Mouse (Mus musculus) heart, postnatal 0 days (tissue): ENCODE measurements at regions not wholly inside any gene's neighbourhood (a gene's known extent, or its start where the extent isn't known, plus 50 kb on each side); places are given as distances from the start of the nearest gene placed in this dataset.

Experiments
- ATAC-seq: fragments of 200-750 bp; cut with Nextera tagmentation; 2 replicates; pipeline ENCODE4 v1.8.0; 2017; ENCODE audit warnings: low read depth, moderate number of reproducible peaks, moderate library complexity; ENCODE audit not compliant: insufficient read depth
- DNase-seq: peaks from one replicate; pipeline ENCODE4 v3.0.0-alpha.2; 2016; ENCODE audit warnings: low spot score
- H3K27ac ChIP-seq: fragments of 300-500 bp; sonication (generic); 2 replicates; pipeline ENCODE4 v1.5.1; 2014; ENCODE audit warnings: low read depth, mild to moderate bottlenecking
- H3K27me3 ChIP-seq: fragments of 300-500 bp; sonication (generic); 2 replicates; pipeline ENCODE4 v1.6.1; 2014; ENCODE audit warnings: low read length, mixed read lengths; ENCODE audit not compliant: control insufficient read depth, insufficient read depth
- H3K36me3 ChIP-seq: fragments of 300-500 bp; sonication (generic); replicated peaks from 2 replicates; pipeline ENCODE4 v1.6.1; 2014; ENCODE audit warnings: low read length, mixed read lengths; ENCODE audit not compliant: control insufficient read depth, insufficient read depth
- H3K4me1 ChIP-seq: fragments of 300-500 bp; sonication (generic); 2 replicates; pipeline ENCODE4 v1.6.1; 2014; ENCODE audit warnings: antibody characterized with exemption; ENCODE audit not compliant: control insufficient read depth, insufficient read depth
- H3K4me2 ChIP-seq: fragments of 300-500 bp; sonication (generic); 2 replicates; pipeline ENCODE4 v1.6.1; 2014; ENCODE audit warnings: low read depth, mild to moderate bottlenecking, low read length, moderate library complexity
- H3K4me3 ChIP-seq: fragments of 300-500 bp; sonication (generic); 2 replicates; pipeline ENCODE4 v1.5.1; 2014; ENCODE audit warnings: low read depth, low read length
- H3K9ac ChIP-seq: fragments of 300-500 bp; sonication (generic); replicated peaks from 2 replicates; pipeline ENCODE4 v1.6.1; 2014; ENCODE audit warnings: low read depth, low read length, mixed read lengths
- H3K9me3 ChIP-seq: fragments of 300-500 bp; sonication (generic); replicated peaks from 2 replicates; pipeline ENCODE4 v1.6.1; 2016; ENCODE audit warnings: low read length; ENCODE audit not compliant: control insufficient read depth
- CTCF ChIP-seq: IDR thresholded peaks from 2 replicates; pipeline ENCODE4 v1.5.1; 2016; ENCODE audit warnings: antibody characterized with exemption, control low read depth, low read depth
- EP300 ChIP-seq: IDR thresholded peaks from 2 replicates; pipeline ENCODE4 v1.6.1; 2016; ENCODE audit warnings: antibody characterized with exemption, low read depth
- WGBS: fragments of 180-500 bp; shearing (Covaris S2); extraction: QIAGEN DNeasy Blood & Tissue Kit; methylation state at CpG from one replicate; pipeline ENCODE4 v1.1.7; 2014; 5-methylcytosine and 5-hydroxymethylcytosine counted together

DNA sequence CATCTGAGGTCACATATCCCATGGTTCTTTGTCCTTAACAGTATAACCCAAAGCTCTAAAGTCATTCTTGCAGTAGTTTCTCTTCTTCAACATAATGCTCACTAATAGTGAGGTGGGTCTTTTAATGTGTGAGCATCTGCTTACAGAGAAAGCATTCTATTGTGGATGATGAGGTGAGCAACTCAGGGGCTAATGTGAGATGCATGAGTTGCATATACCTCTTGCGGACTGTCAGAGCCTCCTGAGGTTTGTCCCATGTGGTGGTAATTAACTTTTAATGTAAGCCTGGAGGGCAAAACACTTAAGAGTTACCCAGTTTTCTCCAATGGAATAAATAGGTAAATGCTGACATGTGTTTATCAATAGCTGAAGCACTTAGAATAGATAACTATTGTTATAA lies 334.9 kb upstream of the Defb41 start:
- Histone ChIP-seq H3K9ac (no peak overlapping the region), H3K36me3 (no peaks in the 10 kb centered on the region), H3K4me1 (no peaks in the 10 kb centered on the region), H3K4me3 (no peak overlapping the region), H3K27me3 (no peaks in the 10 kb centered on the region), H3K9me3 (no peaks in the 10 kb centered on the region), H3K27ac (no peak overlapping the region), H3K4me2 (no peak overlapping the region)
- no peak for DNase-seq
- WGBS: 82% methylated on average over 1 of the region's 1 CpGs
- TF ChIP-seq CTCF (no peak), EP300 (no peak)
- ATAC-seq: no peak

- H3K9ac ChIP-seq: no peak overlapping the region
- DNase-seq (no peak), ATAC-seq (no peak)
- TF ChIP-seq CTCF: no peak
- H3K9me3 ChIP-seq: no peaks in the 10 kb centered on the region
- no peak overlapping the region for H3K4me2 ChIP-seq
- H3K27me3 ChIP-seq: no peaks in the 10 kb centered on the region
- H3K4me3 ChIP-seq: no peak overlapping the region
- 80% methylated on average over 4 of the region's 4 CpGs for WGBS
- no peaks in the 10 kb centered on the region for H3K36me3 ChIP-seq
- no peaks in the 10 kb centered on the region for H3K4me1 ChIP-seq
- H3K27ac ChIP-seq: no peak overlapping the region
These were observed 334.0 kb upstream of the Defb41 start for GRCm38 (mm10) chr1:18598908-18599307.

DNA sequence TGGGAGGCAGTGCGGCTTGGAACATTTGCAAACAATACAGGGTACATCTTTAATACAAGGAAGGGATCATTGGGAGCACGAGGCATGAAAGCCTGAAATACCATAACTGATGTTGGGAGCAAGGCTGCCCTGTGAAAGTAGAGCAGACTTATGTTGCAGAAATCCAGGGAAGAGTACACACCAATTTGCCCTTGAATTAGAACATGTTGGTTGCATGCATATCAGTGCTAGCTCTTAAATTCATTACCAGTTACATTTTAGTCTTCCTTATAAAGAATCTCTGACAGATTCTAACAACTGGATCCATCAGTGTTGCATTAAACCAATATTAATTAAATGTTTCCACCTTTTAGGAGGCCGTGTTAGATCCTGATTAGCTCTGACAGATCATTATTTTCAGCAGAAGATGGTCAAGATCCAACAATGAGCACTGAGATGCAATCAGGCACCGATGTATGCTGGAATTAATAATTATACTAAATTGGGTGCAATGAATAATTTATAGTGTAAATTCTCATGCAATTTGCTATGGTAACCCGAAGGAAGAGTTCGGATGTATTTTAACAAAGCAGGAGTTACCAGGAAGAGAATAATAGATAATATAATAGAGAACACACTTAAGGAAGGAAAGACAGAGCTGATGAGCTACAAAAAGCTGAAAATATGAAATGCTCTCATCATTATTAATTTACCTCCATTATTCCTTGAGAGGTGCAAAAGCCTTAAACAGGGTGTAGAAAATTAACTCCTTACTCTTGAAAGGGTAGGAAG lies 318.6 kb upstream of the Defb41 start:
- Histone ChIP-seq H3K27me3 (no peaks in the 10 kb centered on the region), H3K4me3 (no peak overlapping the region), H3K36me3 (no peaks in the 10 kb centered on the region), H3K27ac (no peak overlapping the region), H3K9ac (no peak overlapping the region), H3K4me1 (no peaks in the 10 kb centered on the region), H3K4me2 (no peak overlapping the region), H3K9me3 (no peaks in the 10 kb centered on the region)
- ATAC-seq: no peak
- TF ChIP-seq EP300 (no peak), CTCF (no peak)
- no peak for DNase-seq
- WGBS: 73% methylated on average over 6 of the region's 6 CpGs

DNA sequence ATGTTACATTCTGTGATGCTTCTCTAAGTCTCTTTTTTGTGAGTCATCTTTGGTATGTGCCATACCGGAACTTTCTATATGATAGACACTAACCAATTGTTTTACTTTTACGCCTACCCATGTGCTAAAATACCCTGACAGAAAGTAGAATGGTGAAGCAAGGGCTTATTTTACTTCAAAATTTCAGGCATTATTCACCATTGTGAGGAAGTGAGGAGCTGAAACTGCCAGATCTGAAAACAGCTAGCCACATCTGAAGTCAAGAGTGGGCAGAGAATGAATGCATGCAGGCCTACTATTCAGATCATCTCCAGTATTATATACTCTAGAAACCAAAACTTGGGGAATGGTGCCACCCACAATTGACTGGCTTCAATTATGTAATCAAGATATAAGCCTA lies 313.7 kb upstream of the Defb41 start:
- no peaks in the 10 kb centered on the region for H3K9me3 ChIP-seq
- 81% methylated on average over 2 of the region's 2 CpGs for WGBS
- no peak overlapping the region for H3K4me3 ChIP-seq
- TF ChIP-seq CTCF (no peak), EP300 (no peak)
- H3K27ac ChIP-seq: no peak overlapping the region
- no peaks in the 10 kb centered on the region for H3K36me3 ChIP-seq
- H3K4me1 ChIP-seq: no peaks in the 10 kb centered on the region
- ATAC-seq (no peak), DNase-seq (no peak)
- no peaks in the 10 kb centered on the region for H3K27me3 ChIP-seq
- no peak overlapping the region for H3K4me2 ChIP-seq
- no peak overlapping the region for H3K9ac ChIP-seq

- Histone ChIP-seq H3K9ac (no peak overlapping the region), H3K27ac (no peak overlapping the region), H3K4me2 (no peak overlapping the region), H3K4me1 (no peaks in the 10 kb centered on the region), H3K4me3 (no peak overlapping the region), H3K27me3 (no peaks in the 10 kb centered on the region), H3K9me3 (no peaks in the 10 kb centered on the region), H3K36me3 (no peaks in the 10 kb centered on the region)
- ATAC-seq (no peak), DNase-seq (no peak)
- WGBS: 61% methylated on average over 2 of the region's 2 CpGs
- TF ChIP-seq CTCF (no peak), EP300 (no peak)
These were observed 302.1 kb upstream of the Defb41 start for GRCm38 (mm10) chr1:18567086-18567485.

DNA sequence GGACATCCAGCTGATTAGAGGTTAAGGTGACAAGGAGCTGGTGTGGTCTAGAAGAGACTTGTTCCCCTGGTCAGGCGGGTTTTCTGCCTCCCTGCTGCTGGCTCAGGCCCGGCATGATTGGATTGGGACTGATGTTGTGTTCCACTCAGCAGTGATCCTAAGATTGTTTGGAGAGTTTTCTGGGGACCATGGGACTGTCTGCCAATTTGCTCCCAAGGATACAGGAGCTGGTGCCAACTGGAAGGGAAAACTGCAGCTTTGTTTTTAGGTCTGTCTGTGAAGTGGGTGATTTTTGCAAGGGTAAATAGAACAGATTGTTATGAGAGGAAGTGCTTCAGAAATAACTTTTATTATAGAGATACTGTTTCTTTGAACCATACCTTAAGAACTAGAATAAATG lies 286.3 kb upstream of the Defb41 start:
- Histone ChIP-seq H3K27ac (no peak overlapping the region), H3K9ac (no peak overlapping the region), H3K4me1 (no peaks in the 10 kb centered on the region), H3K36me3 (no peaks in the 10 kb centered on the region), H3K27me3 (no peaks in the 10 kb centered on the region), H3K4me2 (no peak overlapping the region), H3K4me3 (no peak overlapping the region), H3K9me3 (no peaks in the 10 kb centered on the region)
- ATAC-seq (no peak), DNase-seq (no peak)
- TF ChIP-seq EP300: no peak
- TF ChIP-seq CTCF: no peak
- 73% methylated on average over 2 of the region's 2 CpGs for WGBS
